Mouse (Mus musculus) CH12.LX (cell line): Measurements from ENCODE around the gene Layn. TPM values are rescaled to one million over a fixed set of nuclear protein-coding genes. Genes with fewer than 3 reads are reported as not detected.

ENCODE experiments used
- DNase-seq: peaks from one replicate; pipeline ENCODE4 v3.0.0-alpha.2; 2013; ENCODE audit errors: extremely low read depth
- H3K27ac ChIP-seq: 2 replicates; pipeline ENCODE4 v1.5.1; 2012; ENCODE audit warnings: low read depth, mild to moderate bottlenecking, control low read depth, moderate library complexity; ENCODE audit not compliant: insufficient read depth
- H3K27me3 ChIP-seq: replicated peaks from 2 replicates; pipeline ENCODE3; 2012; ENCODE audit warnings: inconsistent platforms
- H3K36me3 ChIP-seq, 2 experiments: replicated peaks in 1 of 2; 2 replicates each; pipeline versions ENCODE3 to v1.6.1; 2012; ENCODE audit warnings: inconsistent platforms in 1 of 2, low read length in 1 of 2, mild to moderate bottlenecking in 1 of 2, mixed read lengths in 1 of 2, moderate library complexity in 1 of 2; ENCODE audit not compliant: control insufficient read depth in 1 of 2, insufficient read depth in 1 of 2
- H3K4me1 ChIP-seq, 2 experiments: 2 replicates each; pipeline ENCODE4 v1.6.1; 2012; ENCODE audit warnings: inconsistent platforms in 1 of 2, moderate library complexity in 1 of 2; ENCODE audit not compliant: insufficient read depth in 2 of 2, control insufficient read depth in 1 of 2
- H3K4me2 ChIP-seq: 2 replicates; pipeline ENCODE4 v1.6.1; 2012; ENCODE audit warnings: low read depth, mild to moderate bottlenecking, control low read depth; ENCODE audit not compliant: poor library complexity, insufficient read depth, severe bottlenecking
- H3K4me3 ChIP-seq, 3 experiments: fragments of 150-350 bp in 1 of 3; sonication (generic) in 1 of 3; replicated peaks in 1 of 3; 2 replicates each; pipeline versions ENCODE3 to v1.5.1; 2011 to 2012; ENCODE audit warnings: low read depth in 2 of 3, low read length in 2 of 3, mild to moderate bottlenecking in 2 of 3, moderate library complexity in 2 of 3, control low read depth in 1 of 3, improper control_type of control experiment in 1 of 3, inconsistent platforms in 1 of 3, mixed read lengths in 1 of 3; ENCODE audit not compliant: poor library complexity in 1 of 3
- H3K79me2 ChIP-seq: replicated peaks from 2 replicates; pipeline ENCODE4 v1.6.1; 2012; ENCODE audit warnings: mild to moderate bottlenecking, moderate library complexity; ENCODE audit not compliant: control insufficient read depth, poor library complexity, insufficient read depth, severe bottlenecking; ENCODE audit errors: extremely low read depth
- H3K9ac ChIP-seq: 2 replicates; pipeline ENCODE4 v1.6.1; 2012; ENCODE audit warnings: low read depth, mild to moderate bottlenecking, control low read depth, moderate library complexity; ENCODE audit not compliant: insufficient read depth
- H3K9me3 ChIP-seq: replicated peaks from 2 replicates; pipeline ENCODE3; 2012; ENCODE audit warnings: low read length, inconsistent platforms, mixed read lengths
- BHLHE40 ChIP-seq: IDR thresholded peaks from 2 replicates; pipeline ENCODE4 v1.6.1; 2011; ENCODE audit warnings: mild to moderate bottlenecking, low read depth, low read length, improper control_type of control experiment
- CHD2 ChIP-seq: IDR thresholded peaks from 2 replicates; pipeline ENCODE4 v1.6.1; 2011; ENCODE audit warnings: low read length, improper control_type of control experiment
- E2F4 ChIP-seq: IDR thresholded peaks from 2 replicates; pipeline ENCODE4 v1.6.1; 2011; ENCODE audit warnings: low read depth, low read length, improper control_type of control experiment; ENCODE audit not compliant: insufficient replicate concordance
- EP300 ChIP-seq: IDR thresholded peaks from 2 replicates; pipeline ENCODE4 v1.6.1; 2011; ENCODE audit warnings: low read length, improper control_type of control experiment
- ETS1 ChIP-seq: conservative IDR thresholded peaks from 2 replicates; pipeline ENCODE4 v1.6.1; 2012; ENCODE audit warnings: low read depth, mild to moderate bottlenecking, inconsistent platforms, low read length, improper control_type of control experiment, moderate library complexity
- GABPA ChIP-seq: IDR thresholded peaks from 2 replicates; pipeline ENCODE4 v1.6.1; 2012; ENCODE audit warnings: low read depth, low read length, improper control_type of control experiment, inconsistent platforms; ENCODE audit not compliant: insufficient replicate concordance
- IRF4 ChIP-seq: IDR thresholded peaks from 2 replicates; pipeline ENCODE4 v1.6.1; 2014; ENCODE audit warnings: low read depth, mild to moderate bottlenecking, inconsistent platforms, low read length, improper control_type of control experiment
- JUN ChIP-seq: IDR thresholded peaks from 2 replicates; pipeline ENCODE4 v1.6.1; 2011; ENCODE audit warnings: low read depth, mild to moderate bottlenecking, low read length, improper control_type of control experiment, moderate library complexity; ENCODE audit not compliant: insufficient read depth
- JUND ChIP-seq: conservative IDR thresholded peaks from 2 replicates; pipeline ENCODE4 v1.6.1; 2011; ENCODE audit warnings: low read depth, low read length, improper control_type of control experiment
- MAFK ChIP-seq: IDR thresholded peaks from 2 replicates; pipeline ENCODE4 v1.6.1; 2011; ENCODE audit warnings: low read length, improper control_type of control experiment; ENCODE audit not compliant: insufficient replicate concordance
- MAX ChIP-seq: IDR thresholded peaks from 2 replicates; pipeline ENCODE4 v1.6.1; 2011; ENCODE audit warnings: low read length, improper control_type of control experiment
- MEF2A ChIP-seq: IDR thresholded peaks from 2 replicates; pipeline ENCODE4 v1.6.1; 2014; ENCODE audit warnings: low read depth, mild to moderate bottlenecking, inconsistent platforms, low read length, improper control_type of control experiment, borderline replicate concordance
- MYC ChIP-seq: IDR thresholded peaks from 2 replicates; pipeline ENCODE4 v1.6.1; 2011; ENCODE audit warnings: low read depth, mild to moderate bottlenecking, improper control_type of control experiment, low read length
- NELFE ChIP-seq: IDR thresholded peaks from 2 replicates; pipeline ENCODE4 v1.6.1; 2011; ENCODE audit warnings: low read depth, low read length, improper control_type of control experiment
- NRF1 ChIP-seq: IDR thresholded peaks from 2 replicates; pipeline ENCODE4 v1.6.1; 2014; ENCODE audit warnings: low read depth, mild to moderate bottlenecking, inconsistent platforms, low read length, improper control_type of control experiment, moderate library complexity
- SMC3 ChIP-seq: IDR thresholded peaks from 2 replicates; pipeline ENCODE4 v1.6.1; 2011; ENCODE audit warnings: low read depth, low read length, improper control_type of control experiment
- TCF12 ChIP-seq: IDR thresholded peaks from 2 replicates; pipeline ENCODE4 v1.6.1; 2014; ENCODE audit warnings: low read depth, mild to moderate bottlenecking, inconsistent platforms, low read length, improper control_type of control experiment
- USF1 ChIP-seq: IDR thresholded peaks from 2 replicates; pipeline ENCODE4 v1.6.1; 2014; ENCODE audit warnings: low read depth, mild to moderate bottlenecking, inconsistent platforms, low read length, improper control_type of control experiment
- dilution Hi-C: fragments of 300-500 bp; cut with MboI; formaldehyde crosslinking; loops from 2 replicates; pipeline ENCODE4 v1.14.3; 2020; ENCODE audit warnings: low sequenced_read_pairs; ENCODE audit not compliant: extremely low pct_unique_long_range_greater_than_20kb, extremely low pct_ligation_motif_present
- in situ Hi-C: fragments of 300-500 bp; cut with MboI; formaldehyde crosslinking; loops from 3 replicates; pipeline ENCODE4 v1.14.3; 2019; ENCODE audit warnings: low sequenced_read_pairs, low pct_ligation_motif_present, low pct_unique_long_range_greater_than_20kb, mixed read lengths
- polyA plus RNA-seq: library from polyadenylated mRNA; unstranded; fragments of >175 nt; gene quantifications from 2 replicates; pipeline ENCODE4 v1.2.1, GENCODE M21; 2012; ENCODE audit warnings: low read depth; ENCODE audit not compliant: insufficient read length
- total RNA-seq, 2 experiments: library from RNA; depleted of rRNA; stranded (reverse); fragments of 300-350 nt in 1 of 2; fragments of >200 nt in 1 of 2; gene quantifications; 2 replicates each; pipeline ENCODE4 v1.2.3; 2012 to 2014

Gene Layn
- total and polyA plus RNA-seq, 3 experiments = not detected

DNA sequence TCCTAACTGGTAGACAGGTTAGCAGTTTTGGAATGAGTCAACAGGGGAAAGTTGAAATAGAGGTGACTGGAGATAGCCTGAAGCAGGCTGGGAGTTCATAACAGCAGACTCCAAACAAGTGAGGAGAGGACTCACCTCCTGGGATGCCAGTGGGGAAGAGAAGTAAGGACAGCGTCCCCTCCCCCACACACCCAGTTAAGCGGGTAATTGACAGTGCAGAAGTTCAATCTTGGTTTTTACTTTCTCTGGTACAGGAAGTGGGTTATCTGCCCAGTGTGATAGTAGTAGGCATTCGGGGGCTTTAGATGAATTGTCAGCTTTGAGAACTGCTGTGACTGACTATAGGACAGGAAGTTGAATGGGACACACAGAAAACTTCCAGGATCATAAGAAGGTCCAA is 56.5 kb downstream of the Layn start:
- H3K79me2 ChIP-seq = no peaks in the 10 kb centered on the region
- peaks cover 2% of the 10 kb centered on the region for H3K27me3 ChIP-seq
- no peak overlapping the region for H3K4me2 ChIP-seq
- H3K4me1 ChIP-seq = peaks cover 9 to 15% of the 10 kb centered on the region in 2 experiments; a peak in 3 of 4 replicates
- no peaks in the 10 kb centered on the region for H3K36me3 ChIP-seq
- DNase-seq = peak; percentile 12
- no peak overlapping the region for H3K27ac ChIP-seq
- H3K9me3 ChIP-seq = no peaks in the 10 kb centered on the region
- no peak overlapping the region for H3K9ac ChIP-seq
- in situ Hi-C loops (no loop called here), dilution Hi-C loops (no loop called here)
- peak; percentile 79 for TF ChIP-seq JUND
- TF ChIP-seq JUN = 0 out of 2 replicates have a peak, but pooled peaks have one; percentile 28
- peak; percentile 43; the same call in 1 of the 2 replicates for TF ChIP-seq IRF4
- TF ChIP-seq TCF12 = no peak
- no peak overlapping the region for H3K4me3 ChIP-seq

- no peaks in the 10 kb centered on the region for H3K79me2 ChIP-seq
- in situ Hi-C loops = no loop called here
- H3K36me3 ChIP-seq = no peaks in the 10 kb centered on the region
- DNase-seq = no peak
- no peak overlapping the region for H3K4me3 ChIP-seq
- no peaks in the 10 kb centered on the region for H3K9me3 ChIP-seq
- peaks cover 9 to 15% of the 10 kb centered on the region in 2 experiments; a peak in 3 of 4 replicates for H3K4me1 ChIP-seq
- no peak for TF ChIP-seq USF1
- TF ChIP-seq NRF1 = no peak
- TF ChIP-seq MAFK = peak; percentile 50; the same call in 1 of the 2 replicates
- no peak for TF ChIP-seq CHD2
- TF ChIP-seq, all 38 proteins: peak for 1
- dilution Hi-C loops = no loop called here
- H3K27me3 ChIP-seq = peaks cover 2% of the 10 kb centered on the region
- H3K27ac ChIP-seq = no peak overlapping the region
- no peak overlapping the region for H3K9ac ChIP-seq
- no peak overlapping the region for H3K4me2 ChIP-seq
Measured at GRCm38 (mm10) chr9:51019670-51020069, 57.2 kb downstream of the Layn start.

DNA sequence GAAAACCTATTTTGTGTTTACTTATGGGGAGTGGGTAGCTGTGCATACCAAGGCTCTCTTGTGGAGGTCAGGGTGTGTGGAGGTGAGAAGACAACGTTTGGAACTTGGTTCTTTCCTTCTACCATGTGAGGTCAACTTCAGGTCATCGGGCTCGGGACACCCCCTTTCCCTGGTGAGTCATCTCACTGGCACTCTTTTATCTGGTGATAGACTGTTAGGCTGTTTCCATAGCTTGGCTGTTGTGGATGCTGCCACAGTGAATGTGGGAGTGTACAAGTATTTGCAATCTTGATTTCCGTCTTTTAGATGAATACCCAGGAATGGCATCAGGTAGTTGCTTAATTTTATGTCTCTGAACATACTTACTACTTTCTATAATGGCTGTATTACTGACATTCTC is 61.2 kb downstream of the Layn start:
- TF ChIP-seq GABPA (no peak), IRF4 (peak; percentile 52; the same call in 1 of the 2 replicates), EP300 (peak; percentile 63; the same call in 1 of the 2 replicates), MYC (0 out of 2 replicates have a peak, but pooled peaks have one; percentile 29), BHLHE40 (peak; percentile 72), MEF2A (no peak), JUND (peak; percentile 53; the same call in 1 of the 2 replicates), JUN (peak; percentile 50; the same call in 1 of the 2 replicates), NELFE (no peak), MAX (no peak), ETS1 (peak; percentile 54; the same call in 1 of the 2 replicates), SMC3 (no peak), USF1 (no peak), E2F4 (no peak)
- DNase-seq = peak; percentile 64
- no peak overlapping the region for H3K9ac ChIP-seq
- H3K4me2 ChIP-seq = no peak overlapping the region; the same call in 1 of the 2 replicates
- no peaks in the 10 kb centered on the region for H3K36me3 ChIP-seq
- H3K4me1 ChIP-seq = peaks cover 9 to 13% of the 10 kb centered on the region in 2 experiments; a peak in 3 of 4 replicates
- H3K9me3 ChIP-seq = no peaks in the 10 kb centered on the region
- no peak overlapping the region for H3K4me3 ChIP-seq
- dilution Hi-C loops (no loop called here), in situ Hi-C loops (no loop called here)
- no peaks in the 10 kb centered on the region for H3K27me3 ChIP-seq
- H3K79me2 ChIP-seq = no peaks in the 10 kb centered on the region
- H3K27ac ChIP-seq = no peak overlapping the region
